Mouse (Mus musculus) frontal cortex, postnatal 10 days (tissue): ENCODE measurements around the gene Acsm3.

ENCODE experiments used
- DNase-seq, 2 experiments: peaks; one replicate each; pipeline ENCODE4 v3.0.0; 2022; ENCODE audit warnings: low spot score in 2 of 2, mixed read lengths in 1 of 2

The Acsm3 gene

GRCm38 (mm10) chr7:119800488-119800887 is 39.8 kb downstream of the Acsm3 start:
- DNase-seq, result no peak

DNA sequence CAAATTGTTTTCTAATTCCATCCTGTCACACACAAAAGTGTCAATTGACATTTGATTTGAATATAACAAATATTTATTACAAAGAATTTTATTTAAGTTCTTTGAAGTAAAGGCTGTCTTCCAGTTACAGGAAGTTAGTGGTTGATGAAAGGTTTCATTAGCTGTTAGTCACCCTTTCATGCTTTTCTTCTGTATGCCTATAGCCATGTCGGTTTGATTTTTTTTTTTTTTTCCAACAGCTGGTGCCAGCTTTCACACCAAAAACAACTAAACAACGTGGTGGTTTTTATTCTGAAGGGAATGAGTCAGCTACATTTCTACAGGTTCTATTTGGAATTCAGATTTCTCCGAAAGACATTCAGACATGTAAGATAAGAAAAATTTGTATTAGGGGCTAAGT is 40.3 kb downstream of the Acsm3 start:
- no peak for DNase-seq

DNA sequence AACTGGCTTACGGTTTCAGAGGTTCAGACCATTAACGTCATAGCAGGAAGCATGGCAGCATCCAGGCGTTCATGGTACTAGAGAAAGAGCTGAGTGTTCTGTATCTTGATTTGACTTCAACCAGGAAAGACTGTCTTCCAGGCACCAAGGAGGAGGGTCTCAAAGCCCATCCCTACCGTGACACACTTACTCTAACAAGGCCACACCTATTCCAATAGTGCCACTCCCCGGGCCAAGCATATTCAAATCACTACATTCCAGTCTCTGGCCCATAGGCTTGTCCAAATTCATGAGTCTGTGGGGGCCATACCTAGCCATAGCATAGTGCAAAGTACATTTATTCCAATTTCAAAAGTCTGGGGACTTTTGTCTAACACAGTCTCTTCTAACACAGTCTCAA is 46.7 kb downstream of the Acsm3 start:
- no peak for DNase-seq

DNA sequence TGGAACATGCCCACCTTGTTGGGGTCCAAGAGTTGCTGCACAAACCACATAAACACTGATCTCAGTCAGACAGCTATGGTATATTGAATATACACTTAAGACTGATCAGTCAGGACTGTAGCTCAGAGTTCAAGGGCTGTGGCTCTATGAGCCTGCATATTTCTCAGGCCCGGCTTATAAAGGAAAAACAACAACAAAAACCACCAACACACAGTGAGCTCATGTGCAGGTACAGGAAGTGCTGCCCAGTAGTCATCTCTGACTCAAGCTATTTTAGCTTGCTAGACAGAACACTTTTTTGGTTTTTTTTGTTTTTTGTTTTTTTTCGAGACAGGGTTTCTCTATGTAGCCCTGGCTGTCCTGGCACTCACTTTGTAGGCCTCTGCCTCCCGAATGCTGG is 48.0 kb downstream of the Acsm3 start:
- no peak for DNase-seq

DNA sequence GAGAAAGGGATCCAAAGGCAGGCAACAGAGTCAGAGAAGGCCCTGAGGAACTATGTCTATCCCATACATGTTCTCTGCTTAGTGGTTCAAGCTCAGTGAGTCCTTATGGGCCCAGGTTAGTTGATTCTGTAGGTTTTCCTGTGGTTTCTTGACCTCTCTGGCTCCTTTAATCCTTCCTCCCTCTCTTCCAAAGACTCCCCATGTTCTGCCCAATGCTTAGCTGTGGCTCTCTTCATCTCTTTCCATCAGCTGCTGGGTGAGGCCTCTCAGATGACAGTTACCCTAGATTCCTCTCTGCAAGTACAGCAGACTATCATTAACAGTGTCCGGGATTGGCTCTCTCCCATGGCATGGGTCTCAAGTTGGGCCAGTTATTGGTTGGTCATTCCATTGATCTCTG is 74.6 kb downstream of the Acsm3 start:
- DNase-seq, result no peak

GRCm38 (mm10) chr7:119835996-119836777 is 75.5 kb downstream of the Acsm3 start:
- DNase-seq, result no peak
